Mouse (Mus musculus): ENCODE measurements around the gene Ugt3a1.

DNA sequence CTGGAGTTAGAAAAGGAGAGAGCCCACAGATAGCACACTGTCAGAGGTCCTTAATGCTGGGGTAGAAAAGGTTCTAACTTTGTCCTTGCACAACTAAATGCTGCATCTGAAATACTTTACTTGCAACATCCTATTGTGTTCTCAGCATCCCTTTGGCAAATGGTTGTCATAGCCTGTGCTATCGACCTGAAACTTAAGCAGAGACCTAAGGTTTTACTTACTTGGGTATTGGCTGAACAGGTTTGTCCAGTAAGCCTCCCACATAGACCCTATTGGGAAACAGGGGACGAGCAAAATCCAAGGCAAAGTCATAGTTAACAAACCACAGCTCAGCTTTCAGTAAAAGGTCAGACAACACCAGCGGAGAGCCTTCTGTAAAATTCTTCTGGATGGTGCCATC lies 16.1 kb upstream of the Ugt3a1 start:
- TF ChIP-seq CTCF (IDR thresholded peaks at IDR 0.05; ENCODE audit: extremely low read depth, insufficient read depth, insufficient read length, insufficient replicate concordance) (no peak), POLR2A (IDR thresholded peaks at IDR 0.05; ENCODE audit: low read depth, low read length) (no peak)
